Mouse (Mus musculus) ES-E14 (cell line): ENCODE measurements around the gene Tfr2. TPM values are rescaled to one million over a fixed set of nuclear protein-coding genes. Genes with fewer than 3 reads are reported as not detected.

ENCODE experiments used
- DNase-seq: peaks from one replicate; pipeline ENCODE4 v3.0.0-alpha.2; 2013; ENCODE audit warnings: low read depth, low spot score
- H3K27ac ChIP-seq: 2 replicates; pipeline ENCODE4 v1.5.1; 2012; ENCODE audit warnings: low read depth, mild to moderate bottlenecking, low read length, moderate library complexity, mixed read lengths; ENCODE audit not compliant: poor library complexity, insufficient read depth, severe bottlenecking
- H3K36me3 ChIP-seq: 2 replicates; pipeline ENCODE4 v1.6.1; 2012; ENCODE audit warnings: mild to moderate bottlenecking, low read length, moderate library complexity, mixed read lengths; ENCODE audit not compliant: control insufficient read depth, poor library complexity, insufficient read depth, severe bottlenecking
- H3K4me1 ChIP-seq, 2 experiments: fragments of 150-350 bp in 1 of 2; sonication (generic) in 1 of 2; 2 replicates each; pipeline ENCODE4 v1.6.1; 2012; ENCODE audit warnings: low read length in 2 of 2, mild to moderate bottlenecking in 1 of 2, mixed read lengths in 1 of 2; ENCODE audit not compliant: control insufficient read depth in 2 of 2, insufficient read depth in 2 of 2, poor library complexity in 1 of 2
- H3K4me3 ChIP-seq, 2 experiments: fragments of 150-350 bp in 1 of 2; sonication (generic) in 1 of 2; 2 replicates each; pipeline ENCODE4 v1.5.1; 2012; ENCODE audit warnings: low read length in 2 of 2, low read depth in 1 of 2, mild to moderate bottlenecking in 1 of 2, mixed read lengths in 1 of 2; ENCODE audit not compliant: insufficient read depth in 1 of 2, poor library complexity in 1 of 2, severe bottlenecking in 1 of 2
- H3K9ac ChIP-seq: 2 replicates; pipeline ENCODE4 v1.6.1; 2012; ENCODE audit warnings: low read depth, mild to moderate bottlenecking, low read length, mixed read lengths; ENCODE audit not compliant: poor library complexity, insufficient read depth, severe bottlenecking
- H3K9me3 ChIP-seq: fragments of 150-350 bp; sonication (generic); 2 replicates; pipeline ENCODE4 v1.6.1; 2012; ENCODE audit warnings: low read depth, mild to moderate bottlenecking, low read length; ENCODE audit not compliant: control insufficient read depth, insufficient read depth
- CHD2 ChIP-seq: IDR thresholded peaks from 2 replicates; pipeline ENCODE4 v1.6.1; 2014; ENCODE audit warnings: mild to moderate bottlenecking, low read depth, low read length, inconsistent platforms
- HCFC1 ChIP-seq: IDR thresholded peaks from 2 replicates; pipeline ENCODE4 v1.6.1; 2012; ENCODE audit warnings: low read length, inconsistent platforms, borderline replicate concordance; ENCODE audit not compliant: insufficient read depth
- MAFK ChIP-seq: IDR thresholded peaks from 2 replicates; pipeline ENCODE4 v1.6.1; 2014; ENCODE audit warnings: mild to moderate bottlenecking, low read depth, low read length, inconsistent platforms; ENCODE audit not compliant: insufficient read depth
- ZC3H11A ChIP-seq: IDR thresholded peaks from 2 replicates; pipeline ENCODE4 v1.6.1; 2012; ENCODE audit warnings: low read depth, mild to moderate bottlenecking, inconsistent platforms, low read length, borderline replicate concordance
- ZNF384 ChIP-seq: IDR thresholded peaks from 2 replicates; pipeline ENCODE4 v1.6.1; 2012; ENCODE audit warnings: low read depth, low read length, inconsistent platforms
- in situ Hi-C, 2 experiments: fragments of 600-800 bp; cut with MboI; formaldehyde crosslinking; loops; one replicate each; pipeline ENCODE4 v1.15.1; 2025; ENCODE audit warnings: low sequenced_read_pairs in 2 of 2, inconsistent platforms in 1 of 2; ENCODE audit not compliant: unreplicated experiment in 2 of 2
- total RNA-seq: library from RNA; depleted of rRNA; stranded (reverse); fragments of 300-350 nt; gene quantifications from 2 replicates; pipeline ENCODE4 v1.2.3, GENCODE M21; 2012

The Tfr2 gene
- total RNA-seq, 1 experiment = 3.7 TPM

DNA sequence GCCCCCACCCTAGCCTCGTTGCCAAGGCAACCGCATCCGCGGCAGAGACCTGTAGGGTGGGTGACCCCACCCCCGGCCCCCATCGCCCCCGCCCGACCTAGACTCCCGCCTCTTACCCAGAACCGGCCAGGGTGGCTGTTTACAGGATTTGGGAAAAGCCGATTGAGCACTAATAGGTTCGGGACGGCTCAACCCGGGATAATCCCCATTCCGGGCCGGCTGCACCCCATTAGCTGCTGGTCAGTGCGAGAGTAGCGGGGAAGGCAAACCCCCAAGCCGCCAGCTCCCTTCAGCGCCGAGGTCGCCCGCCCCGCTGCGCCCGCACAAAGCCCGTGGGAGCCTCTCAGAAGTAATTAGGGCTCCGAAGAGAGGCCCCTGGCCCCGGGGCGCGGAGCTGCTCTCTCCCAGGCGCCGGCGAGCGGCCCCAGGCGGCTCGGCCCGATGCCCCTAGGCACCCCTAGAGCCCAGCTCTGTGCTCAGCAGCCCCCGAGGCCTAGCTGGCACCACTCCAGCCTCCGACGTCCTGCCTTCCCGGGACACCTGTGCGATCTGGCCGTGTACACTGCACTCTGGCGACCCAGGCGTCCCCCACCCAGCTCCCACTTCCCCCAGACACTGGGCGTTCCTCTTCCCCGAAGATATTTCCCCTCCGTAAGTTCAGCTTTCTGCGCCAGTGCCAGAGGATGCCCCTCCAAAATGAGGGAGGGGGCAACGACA is 38.1 kb upstream of the Tfr2 start:
- no peak for DNase-seq
- in situ Hi-C loops = no loop called here
- no peak overlapping the region for H3K27ac ChIP-seq

DNA sequence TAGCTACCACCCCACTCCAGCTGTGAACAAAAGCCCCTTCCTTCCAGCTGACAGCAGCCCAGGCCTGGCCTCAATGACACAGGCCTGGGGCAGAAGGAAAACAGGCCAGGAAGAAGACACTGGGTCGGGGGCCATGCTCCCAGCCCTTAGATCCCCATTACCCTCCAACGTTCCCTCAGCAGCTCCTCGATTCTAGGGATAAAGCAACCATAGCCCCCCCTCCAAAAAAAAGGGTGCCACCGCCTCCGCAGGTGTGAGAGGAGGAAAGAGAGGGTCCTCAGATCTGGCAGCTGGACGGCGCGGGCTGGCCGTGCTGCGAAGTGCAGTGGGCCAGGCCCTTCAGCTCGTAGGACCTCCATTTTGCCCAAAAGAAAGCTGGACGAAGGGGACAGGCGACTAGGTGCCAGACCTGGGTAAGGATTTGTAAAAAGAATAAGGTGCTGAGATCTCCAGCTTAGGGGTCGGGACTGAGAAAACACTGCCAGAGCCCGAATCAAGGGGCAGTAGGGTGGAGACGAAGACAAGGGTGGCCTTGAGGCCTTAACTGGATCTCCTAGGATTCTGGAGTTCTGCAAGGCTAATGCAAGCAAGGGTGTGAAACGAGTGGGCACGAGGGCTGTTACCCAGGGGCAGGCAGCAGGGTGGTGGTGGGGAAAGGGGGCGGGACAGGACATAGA is 37.4 kb upstream of the Tfr2 start:
- Histone ChIP-seq H3K4me1 (peaks cover 0 to 7% of the 10 kb centered on the region in 2 experiments; a peak in 2 of 4 replicates), H3K9ac (peak overlapping the region; percentile 83), H3K4me3 (peak overlapping the region; percentile 43 to 86), H3K36me3 (peaks cover 23% of the 10 kb centered on the region), H3K27ac (no peak overlapping the region), H3K9me3 (no peaks in the 10 kb centered on the region)
- TF ChIP-seq MAFK (no peak), ZNF384 (no peak), CHD2 (no peak), HCFC1 (no peak), ZC3H11A (no peak)
- DNase-seq = no peak
- in situ Hi-C loops = no loop called here

More for the DNA sequence above, 38.1 kb upstream of the Tfr2 start:
- Histone ChIP-seq H3K36me3 (peaks cover 27% of the 10 kb centered on the region), H3K4me1 (peaks cover 0 to 9% of the 10 kb centered on the region in 2 experiments; a peak in 2 of 4 replicates), H3K9ac (peak overlapping the region; percentile 83; the same call in 1 of the 2 replicates), H3K9me3 (no peaks in the 10 kb centered on the region), H3K4me3 (peak overlapping the region; percentile 43 to 86)
- no peak for TF ChIP-seq ZC3H11A
- no peak for TF ChIP-seq HCFC1
- TF ChIP-seq ZNF384 = no peak
- no peak for TF ChIP-seq MAFK
- no peak for TF ChIP-seq CHD2

DNA sequence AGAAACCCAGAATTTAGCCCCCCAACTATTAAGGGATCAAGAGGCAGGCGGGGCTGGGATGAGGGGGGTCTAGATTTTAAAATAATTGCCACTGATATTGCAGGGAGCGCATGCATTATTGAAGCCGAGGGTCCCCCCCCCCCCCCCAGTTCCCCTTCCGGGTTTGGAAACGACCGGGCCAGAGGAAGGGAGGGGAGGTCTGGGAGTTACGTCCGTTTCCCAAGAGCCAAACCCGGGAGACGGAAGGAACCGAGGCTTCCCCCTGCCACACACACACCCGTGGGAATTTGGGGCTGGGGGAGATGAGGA is 36.9 kb upstream of the Tfr2 start:
- peaks cover 18% of the 10 kb centered on the region for H3K36me3 ChIP-seq
- in situ Hi-C loops = no loop called here
- DNase-seq = no peak
- TF ChIP-seq MAFK (no peak), ZNF384 (no peak), ZC3H11A (no peak)
- no peaks in the 10 kb centered on the region for H3K9me3 ChIP-seq
- no peak overlapping the region for H3K27ac ChIP-seq
- peaks cover 0 to 5% of the 10 kb centered on the region in 2 experiments; a peak in 2 of 4 replicates for H3K4me1 ChIP-seq
- H3K9ac ChIP-seq = peak overlapping the region; percentile 83
- peak overlapping the region; percentile 43 to 86 for H3K4me3 ChIP-seq

DNA sequence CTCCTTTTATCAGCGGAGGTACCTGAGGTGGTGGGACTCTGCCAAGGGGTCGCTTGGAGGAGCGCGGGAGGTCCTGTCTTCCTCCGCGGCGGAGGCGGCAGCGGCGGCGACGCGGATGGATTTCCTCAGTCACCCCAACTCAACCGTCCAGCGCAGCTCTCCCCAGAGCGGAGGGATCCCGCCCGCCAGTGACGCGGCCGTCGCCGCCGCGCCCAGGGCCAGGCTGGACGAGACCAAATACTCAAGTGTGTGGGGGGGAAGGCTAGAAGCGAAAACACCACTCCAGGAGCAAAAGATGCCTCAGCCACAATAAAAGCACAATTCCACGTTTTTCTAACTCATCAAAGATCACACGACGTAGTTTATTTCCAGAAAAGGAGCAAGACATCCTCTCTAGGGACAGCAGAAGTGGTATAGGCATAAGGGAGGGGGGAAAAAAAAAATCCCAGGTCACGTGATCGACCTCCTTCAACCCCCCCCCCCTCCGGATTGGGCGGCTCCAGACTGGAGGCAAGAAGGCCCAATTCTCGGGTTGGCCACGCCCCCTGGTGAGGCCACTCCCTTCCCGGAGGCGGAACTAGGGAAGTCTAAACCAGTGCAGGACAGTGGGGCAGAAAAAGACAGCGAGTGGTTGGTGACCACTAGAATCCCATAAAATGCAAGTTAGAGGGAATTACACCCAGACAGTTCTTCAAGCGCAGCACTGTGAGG is 36.4 kb upstream of the Tfr2 start, which contains the start of the genes Epo and Gnb2:
Gene Epo, minus strand, starts transcription at position 126 of the 711 bp plus-strand sequence.
Gene Gnb2, minus strand, starts transcription at position 394 of the 711 bp plus-strand sequence.
- Histone ChIP-seq H3K9ac (peak within 1 kb of the TSS; percentile 83), H3K36me3 (peaks cover 14% of the 10 kb centered on the region), H3K4me3 (peak within 1 kb of the TSS; percentile 43 to 86), H3K4me1 (peaks cover 0 to 5% of the 10 kb centered on the region in 2 experiments; a peak in 2 of 4 replicates), H3K27ac (peak within 1 kb of the TSS; percentile 64; the same call in 1 of the 2 replicates), H3K9me3 (no peaks in the 10 kb centered on the region)
- peak; percentile 99 for DNase-seq
- TF ChIP-seq MAFK = 0 out of 2 replicates have a peak, but pooled peaks have one; percentile 3
- peak; percentile 71; the same call in 1 of the 2 replicates for TF ChIP-seq HCFC1
- peak; percentile 89 for TF ChIP-seq ZNF384
- TF ChIP-seq ZC3H11A = no peak
- peak; percentile 88 for TF ChIP-seq CHD2
- in situ Hi-C loops = no loop called here
